Mouse (Mus musculus) small intestine, adult 2 months (tissue): ENCODE results near the gene Mt3. TPM values are rescaled to one million over a fixed set of nuclear protein-coding genes. Genes with fewer than 3 reads are reported as not detected.
A peak's percentile ranks its signal among the peaks of the same experiment; 100 is the strongest.

ENCODE experiments used
- H3K27ac ChIP-seq: fragments of 200-500 bp; 2 replicates; pipeline ENCODE4 v1.5.1; 2012; ENCODE audit warnings: low read depth, low read length, control low read depth, inconsistent platforms; ENCODE audit not compliant: insufficient read depth
- H3K27me3 ChIP-seq: fragments of 200-500 bp; 2 replicates; pipeline ENCODE4 v1.6.1; 2012; ENCODE audit warnings: mild to moderate bottlenecking, moderate library complexity, low read length, inconsistent platforms; ENCODE audit not compliant: control insufficient read depth, insufficient read depth
- H3K36me3 ChIP-seq: fragments of 200-500 bp; 2 replicates; pipeline ENCODE4 v1.6.1; 2012; ENCODE audit warnings: mild to moderate bottlenecking, low read length, control low read depth, inconsistent platforms; ENCODE audit not compliant: control insufficient read depth, insufficient read depth
- H3K4me1 ChIP-seq: fragments of 200-500 bp; 2 replicates; pipeline ENCODE4 v1.6.1; 2012; ENCODE audit warnings: low read length, inconsistent platforms, mixed read lengths; ENCODE audit not compliant: control insufficient read depth, insufficient read depth, insufficient read length
- H3K4me3 ChIP-seq: fragments of 200-500 bp; 2 replicates; pipeline ENCODE4 v1.5.1; 2012; ENCODE audit warnings: low read depth, mild to moderate bottlenecking, control low read depth, inconsistent platforms, low read length, moderate library complexity
- CTCF ChIP-seq: fragments of 200-500 bp; IDR thresholded peaks from 2 replicates; pipeline ENCODE4 v1.5.1; 2012; ENCODE audit warnings: low read depth, mild to moderate bottlenecking, control low read depth, inconsistent platforms, low read length, moderate library complexity, mixed read lengths; ENCODE audit not compliant: insufficient replicate concordance, insufficient read length; ENCODE audit errors: extremely low read depth
- POLR2A ChIP-seq: fragments of 200-500 bp; IDR thresholded peaks from 2 replicates; pipeline ENCODE4 v1.6.1; 2012; ENCODE audit warnings: low read depth, mild to moderate bottlenecking, control low read depth, inconsistent platforms, low read length, moderate library complexity
- WGBS: fragments of 180-500 bp; shearing (Covaris S2); methylation state at CpG from one replicate; pipeline ENCODE4 v1.1.7; 2018; 5-methylcytosine and 5-hydroxymethylcytosine counted together
- polyA plus RNA-seq: library from polyadenylated mRNA; depleted of rRNA; stranded (reverse); fragments of >200 nt; gene quantifications from 2 replicates; pipeline ENCODE4 v1.2.3, GENCODE M21; 2012

Mt3 gene
- polyA plus RNA-seq, 1 experiment, result 2.8 TPM

- H3K27me3 ChIP-seq, result no peaks in the 10 kb centered on the region
- WGBS, result 47% methylated on average over 6 of the region's 6 CpGs
- H3K36me3 ChIP-seq, result no peaks in the 10 kb centered on the region
These were observed 33.4 kb downstream of the Mt3 start for GRCm38 (mm10) chr8:94185791-94186190.

GRCm38 (mm10) chr8:94186542-94186941 is 34.1 kb downstream of the Mt3 start:
- peak overlapping the region; percentile 21; the same call in 1 of the 2 replicates for H3K27ac ChIP-seq
- WGBS, result 6% methylated on average over 17 of the region's 17 CpGs
- H3K4me3 ChIP-seq, result peak overlapping the region; percentile 49

More at GRCm38 (mm10) chr8:94185791-94186190, 33.4 kb downstream of the Mt3 start:
- Histone ChIP-seq H3K4me1 (peaks cover 29% of the 10 kb centered on the region), H3K27ac (no peak overlapping the region), H3K4me3 (no peak overlapping the region)
- no peak for TF ChIP-seq POLR2A
- TF ChIP-seq CTCF, result no peak

GRCm38 (mm10) chr8:94187290-94188002 is 35.0 kb downstream of the Mt3 start:
- Histone ChIP-seq H3K27me3 (no peaks in the 10 kb centered on the region), H3K4me1 (peaks cover 32% of the 10 kb centered on the region), H3K27ac (no peak overlapping the region), H3K4me3 (no peak overlapping the region), H3K36me3 (no peaks in the 10 kb centered on the region)
- TF ChIP-seq CTCF (no peak), POLR2A (no peak)
- WGBS, result 52% methylated on average over 21 of the region's 21 CpGs

More at GRCm38 (mm10) chr8:94186542-94186941, 34.1 kb downstream of the Mt3 start:
- TF ChIP-seq CTCF (peak; percentile 81), POLR2A (peak; percentile 55; the same call in 1 of the 2 replicates)
- peaks cover 33% of the 10 kb centered on the region for H3K4me1 ChIP-seq
- H3K27me3 ChIP-seq, result no peaks in the 10 kb centered on the region
- no peaks in the 10 kb centered on the region for H3K36me3 ChIP-seq

- Histone ChIP-seq H3K4me1 (peaks cover 30% of the 10 kb centered on the region; the same call in 1 of the 2 replicates), H3K4me3 (no peak overlapping the region), H3K27ac (no peak overlapping the region), H3K27me3 (no peaks in the 10 kb centered on the region), H3K36me3 (no peaks in the 10 kb centered on the region)
- WGBS, result 31% methylated on average over 13 of the region's 13 CpGs
- TF ChIP-seq POLR2A (no peak), CTCF (no peak)
These were observed 37.0 kb downstream of the Mt3 start for GRCm38 (mm10) chr8:94189275-94190031.

GRCm38 (mm10) chr8:94191101-94191691 is 38.8 kb downstream of the Mt3 start:
- no peak for TF ChIP-seq POLR2A
- TF ChIP-seq CTCF, result 0 out of 2 replicates have a peak, but pooled peaks have one; percentile 0
- peak overlapping the region; percentile 53 for H3K4me3 ChIP-seq
- H3K4me1 ChIP-seq, result peaks cover 28% of the 10 kb centered on the region; the same call in 1 of the 2 replicates
- peak overlapping the region; percentile 35 for H3K27ac ChIP-seq
- no peaks in the 10 kb centered on the region for H3K27me3 ChIP-seq
- H3K36me3 ChIP-seq, result no peaks in the 10 kb centered on the region
- 15% methylated on average over 21 of the region's 21 CpGs for whole genome bisulfite sequencing

- TF ChIP-seq CTCF, result no peak
- no peak for TF ChIP-seq POLR2A
- Histone ChIP-seq H3K4me1 (peaks cover 18% of the 10 kb centered on the region; the same call in 1 of the 2 replicates), H3K36me3 (no peaks in the 10 kb centered on the region), H3K27me3 (no peaks in the 10 kb centered on the region), H3K4me3 (no peak overlapping the region), H3K27ac (no peak overlapping the region)
- 70% methylated on average over 1 of the region's 1 CpGs for WGBS
These were observed 40.5 kb downstream of the Mt3 start for GRCm38 (mm10) chr8:94192926-94193325.
